Mouse (Mus musculus) erythroblast, embryonic 14.5 days (primary cell): ENCODE results near the gene 1700057G04Rik. TPM values are rescaled to one million over a fixed set of nuclear protein-coding genes. Genes with fewer than 3 reads are reported as not detected.

ENCODE experiments used
- H3K27me3 ChIP-seq: 2 replicates; pipeline ENCODE4 v1.6.1; 2012; ENCODE audit warnings: inconsistent platforms; ENCODE audit not compliant: control insufficient read depth
- H3K36me3 ChIP-seq: 2 replicates; pipeline ENCODE4 v1.6.1; 2012; ENCODE audit warnings: mild to moderate bottlenecking, inconsistent platforms; ENCODE audit not compliant: control insufficient read depth
- H3K4me1 ChIP-seq: 2 replicates; pipeline ENCODE4 v1.6.1; 2012; ENCODE audit warnings: inconsistent platforms; ENCODE audit not compliant: control insufficient read depth
- H3K4me3 ChIP-seq: replicated peaks from 2 replicates; pipeline ENCODE3; 2012; ENCODE audit warnings: moderate library complexity, mild to moderate bottlenecking, inconsistent platforms
- H3K9me3 ChIP-seq: 2 replicates; pipeline ENCODE4 v1.6.1; 2012; ENCODE audit warnings: low read length, inconsistent platforms, mixed read lengths; ENCODE audit not compliant: control insufficient read depth
- GATA1 ChIP-seq: IDR thresholded peaks from 2 replicates; pipeline ENCODE4 v1.6.1; 2012; ENCODE audit warnings: low read length, inconsistent platforms, mixed read lengths
- TAL1 ChIP-seq: IDR thresholded peaks from 3 replicates; pipeline ENCODE4 v1.6.1; 2012; ENCODE audit warnings: low read length, inconsistent platforms, mixed read lengths
- polyA plus RNA-seq: library from polyadenylated mRNA; stranded (reverse); fragments of >175 nt; gene quantifications from 2 replicates; pipeline ENCODE4 v1.2.3, GENCODE M21; 2012

Gene 1700057G04Rik
- polyA plus RNA-seq, 1 experiment = not detected

GRCm38 (mm10) chr9:92273956-92274762, 35.0 kb upstream of the 1700057G04Rik start:
- TF ChIP-seq TAL1 (no peak), GATA1 (no peak)
- H3K4me3 ChIP-seq = no peak overlapping the region
- no peaks in the 10 kb centered on the region for H3K27me3 ChIP-seq
- peaks cover 8% of the 10 kb centered on the region for H3K36me3 ChIP-seq
- no peaks in the 10 kb centered on the region for H3K9me3 ChIP-seq
- H3K4me1 ChIP-seq = peaks cover 8% of the 10 kb centered on the region

- H3K36me3 ChIP-seq = peaks cover 3% of the 10 kb centered on the region
- no peaks in the 10 kb centered on the region for H3K9me3 ChIP-seq
- H3K4me1 ChIP-seq = peaks cover 8% of the 10 kb centered on the region
- H3K4me3 ChIP-seq = no peak within 1 kb of the TSS
- TF ChIP-seq TAL1 (no peak), GATA1 (no peak)
- H3K27me3 ChIP-seq = no peaks in the 10 kb centered on the region
These were observed 33.5 kb upstream of the 1700057G04Rik start, which contains the start of gene Plscr2 for GRCm38 (mm10) chr9:92275486-92276207. Plscr2 (plus strand) TSS chr9:92275602.

GRCm38 (mm10) chr9:92276360-92276759, 32.8 kb upstream of the 1700057G04Rik start:
- Histone ChIP-seq H3K27me3 (no peaks in the 10 kb centered on the region), H3K36me3 (no peaks in the 10 kb centered on the region), H3K4me1 (peaks cover 8% of the 10 kb centered on the region), H3K4me3 (no peak overlapping the region), H3K9me3 (no peaks in the 10 kb centered on the region)
- TF ChIP-seq TAL1 (no peak), GATA1 (no peak)

- H3K9me3 ChIP-seq = no peaks in the 10 kb centered on the region
- no peak overlapping the region for H3K4me3 ChIP-seq
- no peak for TF ChIP-seq TAL1
- no peak for TF ChIP-seq GATA1
- no peaks in the 10 kb centered on the region for H3K36me3 ChIP-seq
- peaks cover 2% of the 10 kb centered on the region for H3K4me1 ChIP-seq
- no peaks in the 10 kb centered on the region for H3K27me3 ChIP-seq
These were observed 29.1 kb upstream of the 1700057G04Rik start for GRCm38 (mm10) chr9:92280048-92280447.

- Histone ChIP-seq H3K36me3 (no peaks in the 10 kb centered on the region), H3K27me3 (no peaks in the 10 kb centered on the region), H3K4me3 (no peak overlapping the region), H3K4me1 (no peaks in the 10 kb centered on the region), H3K9me3 (no peaks in the 10 kb centered on the region)
- TF ChIP-seq GATA1 (no peak), TAL1 (no peak)
These were observed 26.5 kb upstream of the 1700057G04Rik start for GRCm38 (mm10) chr9:92282563-92283171.

GRCm38 (mm10) chr9:92289675-92290074, 19.5 kb upstream of the 1700057G04Rik start:
- H3K9me3 ChIP-seq = no peaks in the 10 kb centered on the region
- TF ChIP-seq GATA1 (no peak), TAL1 (no peak)
- H3K4me1 ChIP-seq = no peaks in the 10 kb centered on the region
- no peak overlapping the region for H3K4me3 ChIP-seq
- no peaks in the 10 kb centered on the region for H3K36me3 ChIP-seq
- H3K27me3 ChIP-seq = no peaks in the 10 kb centered on the region

GRCm38 (mm10) chr9:92292169-92292568, 17.0 kb upstream of the 1700057G04Rik start:
- Histone ChIP-seq H3K9me3 (no peaks in the 10 kb centered on the region), H3K4me1 (no peaks in the 10 kb centered on the region), H3K27me3 (no peaks in the 10 kb centered on the region), H3K4me3 (no peak overlapping the region), H3K36me3 (no peaks in the 10 kb centered on the region)
- TF ChIP-seq TAL1 = no peak
- no peak for TF ChIP-seq GATA1

- H3K9me3 ChIP-seq = no peaks in the 10 kb centered on the region
- no peak for TF ChIP-seq GATA1
- TF ChIP-seq TAL1 = no peak
- no peaks in the 10 kb centered on the region for H3K36me3 ChIP-seq
- H3K4me3 ChIP-seq = no peak overlapping the region
- no peaks in the 10 kb centered on the region for H3K4me1 ChIP-seq
- no peaks in the 10 kb centered on the region for H3K27me3 ChIP-seq
These were observed 16.3 kb upstream of the 1700057G04Rik start for GRCm38 (mm10) chr9:92292922-92293321.
